Mouse (Mus musculus): Measurements from ENCODE around the gene Tex48. TPM values are rescaled to one million over a fixed set of nuclear protein-coding genes. Genes with fewer than 3 reads are reported as not detected.

Tex48 gene
- polyA plus RNA-seq, 1 experiment = not detected

- no peak for DNase-seq (ENCODE audit: low spot score)
Measured at GRCm38 (mm10) chr4:63595259-63595658, 27.0 kb downstream of the Tex48 start.

GRCm38 (mm10) chr4:63594459-63595110 is 27.6 kb downstream of the Tex48 start:
- DNase-seq (ENCODE audit: low spot score) = no peak

- no peak for DNase-seq (ENCODE audit: low spot score)
Measured at GRCm38 (mm10) chr4:63590538-63590937, 31.7 kb downstream of the Tex48 start.

DNA sequence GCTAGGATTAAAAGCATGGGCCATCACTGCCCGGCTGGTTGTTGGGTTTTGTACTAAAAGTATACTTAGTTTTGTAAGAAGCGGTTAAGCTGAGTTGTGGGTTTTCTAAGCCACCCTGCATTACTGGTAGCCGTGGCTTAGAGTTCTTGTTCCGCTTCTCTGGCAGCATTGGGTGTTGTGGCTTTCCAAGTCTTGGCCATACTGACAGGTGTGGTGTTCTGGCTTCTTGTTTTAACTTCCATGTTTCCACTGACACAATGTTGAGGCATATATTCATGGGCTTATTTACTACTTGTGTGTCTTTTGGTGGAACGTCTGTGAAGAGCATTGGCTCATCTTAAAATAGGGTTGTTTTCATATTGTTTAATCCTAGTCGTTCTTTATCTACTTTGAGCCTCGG is 32.2 kb downstream of the Tex48 start:
- no peak for DNase-seq (ENCODE audit: low spot score)

- DNase-seq (ENCODE audit: low spot score) = no peak
Measured at GRCm38 (mm10) chr4:63586240-63586639, 36.0 kb downstream of the Tex48 start.

GRCm38 (mm10) chr4:63585216-63585615 is 37.0 kb downstream of the Tex48 start:
- no peak for DNase-seq (ENCODE audit: low spot score)

DNA sequence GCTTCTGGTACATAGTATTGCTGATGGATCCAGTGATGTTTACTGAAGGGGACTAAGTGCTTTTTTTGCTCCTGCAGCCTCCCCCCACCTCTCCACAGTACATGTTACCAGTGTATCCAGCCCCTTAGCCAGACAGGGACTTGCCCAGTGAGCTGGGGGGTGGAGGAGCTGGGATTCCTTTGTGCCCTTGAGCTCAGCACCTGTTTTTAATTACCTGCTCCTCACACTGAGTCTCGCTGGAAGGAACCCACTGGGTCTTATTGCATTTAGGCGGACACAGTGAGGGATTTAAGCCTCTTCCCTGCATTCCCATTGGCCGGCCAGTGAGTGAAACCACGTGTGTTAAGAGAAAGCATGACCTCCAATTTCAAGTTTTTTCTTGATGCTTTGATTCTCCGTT is 39.6 kb downstream of the Tex48 start:
- no peak for DNase-seq (ENCODE audit: low spot score)

- DNase-seq (ENCODE audit: low spot score) = no peak
Measured at GRCm38 (mm10) chr4:63580078-63580477, 42.1 kb downstream of the Tex48 start.

- DNase-seq (ENCODE audit: low spot score) = no peak
Measured at GRCm38 (mm10) chr4:63579649-63580048, 42.6 kb downstream of the Tex48 start.

GRCm38 (mm10) chr4:63572621-63573020 is 49.6 kb downstream of the Tex48 start:
- DNase-seq (ENCODE audit: low spot score) = no peak

GRCm38 (mm10) chr4:63570208-63570781 is 51.9 kb downstream of the Tex48 start:
- no peak for DNase-seq (ENCODE audit: low spot score)

DNA sequence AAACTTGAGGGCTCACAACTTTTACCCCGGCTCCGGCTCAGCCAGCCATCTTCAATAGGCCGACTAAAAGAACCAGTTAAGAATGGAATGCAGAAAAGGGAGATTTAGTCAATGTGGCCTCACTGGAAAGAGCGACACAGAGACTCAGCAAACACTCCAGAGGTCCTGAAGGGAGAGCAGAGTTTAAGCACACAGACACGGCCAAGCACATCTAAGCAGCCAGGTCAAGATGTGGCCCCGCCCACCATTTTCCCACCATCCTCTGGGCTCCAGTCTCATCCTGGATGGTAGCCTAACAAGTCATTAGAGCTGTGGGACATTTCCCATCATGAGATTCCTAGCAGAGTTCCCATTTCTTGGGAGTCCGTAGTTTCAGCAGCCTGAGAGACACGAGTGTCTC is 52.9 kb downstream of the Tex48 start:
- no peak for DNase-seq (ENCODE audit: low spot score)

DNA sequence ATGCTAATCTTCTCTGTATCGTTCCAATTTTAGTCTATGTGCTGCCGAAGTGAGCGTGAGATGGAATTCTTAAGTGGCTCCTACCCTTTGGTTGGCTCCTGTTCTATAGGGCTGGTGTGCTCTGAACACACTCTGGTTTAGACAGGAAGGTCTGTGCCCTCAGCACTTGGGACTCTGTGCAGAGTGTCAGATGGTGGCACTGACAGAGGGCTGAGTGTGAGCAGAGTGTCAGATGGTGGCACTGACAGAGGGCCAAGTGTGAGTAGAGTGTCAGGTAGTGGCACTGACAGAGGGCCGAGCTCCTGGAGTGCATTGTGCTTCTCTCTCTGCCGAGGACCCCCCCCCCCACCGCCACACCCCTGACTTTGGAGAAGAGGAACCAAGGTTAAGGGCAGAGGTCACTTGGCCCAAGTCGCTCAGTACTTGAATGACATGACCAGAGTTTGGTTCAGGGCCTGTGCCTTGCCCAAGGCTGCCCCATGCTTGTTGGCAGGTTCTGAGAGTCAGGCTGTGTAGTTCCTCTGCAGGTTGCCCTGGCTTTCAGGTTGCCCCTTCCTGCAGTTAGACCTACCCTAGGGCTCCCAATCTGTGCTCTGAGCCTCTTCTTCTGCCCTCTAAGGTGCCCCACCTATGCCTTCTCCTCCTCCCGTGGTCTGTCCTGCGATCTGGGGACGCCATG is 54.4 kb downstream of the Tex48 start:
- DNase-seq (ENCODE audit: low spot score) = no peak

DNA sequence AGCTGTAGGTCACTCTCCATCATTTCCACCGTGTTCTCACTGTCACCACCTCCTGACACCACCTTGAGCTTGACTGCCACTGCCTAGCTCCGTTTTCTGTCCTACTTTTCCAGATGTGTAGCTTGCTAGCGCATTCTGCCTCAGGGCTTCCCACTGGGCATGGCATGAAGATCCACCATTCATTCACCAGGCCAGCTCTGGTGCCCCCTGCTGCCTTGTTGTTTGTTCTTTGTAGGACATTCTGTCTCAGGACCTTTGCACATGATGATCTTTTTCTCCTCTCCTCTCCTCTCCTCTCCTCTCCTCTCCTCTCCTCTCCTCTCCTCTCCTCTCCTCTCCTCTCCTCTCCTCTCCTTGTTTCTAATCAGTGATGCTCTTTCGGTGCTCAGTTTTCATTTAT is 59.5 kb downstream of the Tex48 start:
- DNase-seq (ENCODE audit: low spot score) = no peak

DNA sequence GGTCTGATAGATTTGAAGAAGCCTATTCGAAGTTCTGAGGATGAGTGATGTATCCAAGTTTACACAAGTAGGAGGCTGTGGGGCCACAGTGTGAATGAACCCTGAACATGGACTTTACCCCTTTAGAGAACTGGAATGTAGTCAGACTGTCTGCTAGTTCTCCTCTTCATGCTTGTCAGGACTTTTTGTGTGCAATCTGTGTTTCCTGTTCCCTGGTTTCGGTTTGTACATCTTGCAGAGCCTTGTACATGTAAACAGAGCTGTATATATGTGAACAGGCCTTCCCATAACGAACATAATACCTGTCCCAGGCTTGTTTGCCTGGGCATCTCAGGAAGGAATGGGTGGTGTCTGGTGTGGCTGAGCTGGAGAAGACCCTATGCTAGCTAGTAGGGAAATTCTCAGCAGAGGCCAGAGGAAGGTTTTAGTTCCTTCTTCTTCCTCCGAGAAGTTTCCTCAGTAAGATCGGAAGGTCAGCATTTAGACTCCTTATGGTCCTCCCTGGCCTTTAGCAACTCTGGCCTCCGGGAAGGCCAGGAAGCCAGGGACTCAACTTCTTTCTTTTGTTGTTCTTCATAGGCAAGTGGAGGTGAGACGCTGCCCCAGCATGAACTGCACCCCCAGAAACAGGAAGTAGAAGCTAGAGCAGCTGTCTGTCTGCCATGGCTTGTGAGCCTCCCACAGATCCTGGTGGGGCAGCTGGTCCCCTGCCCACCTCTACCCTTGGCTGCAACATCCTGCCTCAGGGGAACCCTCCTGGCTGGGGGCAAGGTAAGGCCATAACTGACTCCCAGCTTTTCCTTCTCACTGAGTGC is 60.2 kb downstream of the Tex48 start:
- no peak for DNase-seq (ENCODE audit: low spot score)

GRCm38 (mm10) chr4:63560079-63560478 is 62.1 kb downstream of the Tex48 start:
- no peak for DNase-seq (ENCODE audit: low spot score)

GRCm38 (mm10) chr4:63559127-63559697 is 63.0 kb downstream of the Tex48 start:
- DNase-seq (ENCODE audit: low spot score) = no peak

- DNase-seq (ENCODE audit: low spot score) = peak; percentile 76
Measured at GRCm38 (mm10) chr4:63558407-63559081, 63.7 kb downstream of the Tex48 start, which contains the start of gene Tmem268. Tmem268 (plus strand) TSS chr4:63558781.

- no peak for DNase-seq (ENCODE audit: low spot score)
Measured at GRCm38 (mm10) chr4:63557124-63558059, 64.8 kb downstream of the Tex48 start.

Measured in urinary bladder, adult 2 months (tissue).